20 mouse cellular contexts compared by ENCODE assay signal in genomic region chr17:5056654-5057053, GRCm38 (mm10).
DNase-seq lines count a peak whose midpoint lies in the region; ATAC-seq and TF ChIP-seq lines count a peak whose summit lies in the region.
"Had no signal": no experiment of that assay in that cellular context is flagged by ENCODE, and none has a peak within 500 bp of the region (broad histone marks: within the 10 kb centered on the region; RNA-seq: fewer than 3 reads in every experiment).

No protein-coding gene starts in this region.

- H3K9ac ChIP-seq in hindbrain, postnatal 0 days (replicated peaks; ENCODE audit: low read length), result no peak overlapping the region
- no peak overlapping the region for H3K9ac ChIP-seq in hindbrain, embryonic 12.5 days
- H3K9ac ChIP-seq: limb, embryonic 12.5 days; liver, embryonic 15.5 days had no signal

- no peaks in the 10 kb centered on the region for H3K27me3 ChIP-seq in hindbrain, postnatal 0 days (ENCODE audit: insufficient read depth, low read length)
- no peaks in the 10 kb centered on the region for H3K27me3 ChIP-seq in hindbrain, embryonic 12.5 days
- H3K27me3 ChIP-seq: limb, embryonic 12.5 days; liver, embryonic 15.5 days had no signal

- ATAC-seq in hindbrain, postnatal 0 days, result no peak
- ATAC-seq in hindbrain, embryonic 12.5 days (ENCODE audit: low FRiP score), result no peak
- ATAC-seq: forebrain, embryonic 14.5 days; midbrain, embryonic 13.5 days had no signal

- DNase-seq in cerebellum, postnatal 10 days, result peak; percentile 48 to 71
- no peak for DNase-seq in cerebellum, adult 11-12 months
- no peak for DNase-seq in hindbrain, postnatal 0 days (ENCODE audit: low spot score)
- DNase-seq in layer of hippocampus, adult 2 months (ENCODE audit: low spot score in 2 of 2), result no peak
- no peak for DNase-seq in layer of hippocampus, postnatal 36 days
- DNase-seq in retina, embryonic 14.5 days (ENCODE audit: low spot score), result peak; percentile 14
- no peak for DNase-seq in retina, postnatal 1 day
- DNase-seq: adrenal gland, adult 2 months; cerebellum, adult 8-10 months; gastrocnemius, postnatal 25 days; heart, postnatal 4 days; kidney, postnatal 14 days; layer of hippocampus, adult 9-11 months; lung, postnatal 14 days had no signal

- no peak overlapping the region for H3K4me2 ChIP-seq in hindbrain, postnatal 0 days (ENCODE audit: low read depth, low read length)
- no peak overlapping the region for H3K4me2 ChIP-seq in hindbrain, embryonic 12.5 days (replicated peaks)
- H3K4me2 ChIP-seq: liver, embryonic 15.5 days; midbrain, embryonic 13.5 days had no signal

- no peak overlapping the region for H3K4me3 ChIP-seq in hindbrain, postnatal 0 days (ENCODE audit: low read length)
- H3K4me3 ChIP-seq in hindbrain, embryonic 12.5 days, result no peak overlapping the region
- H3K4me3 ChIP-seq in layer of hippocampus, adult 2 months, result no peak overlapping the region
- H3K4me3 ChIP-seq: limb, embryonic 12.5 days; liver, embryonic 15.5 days; midbrain, embryonic 13.5 days; myocyte had no signal

- H3K27ac ChIP-seq in hindbrain, postnatal 0 days, result no peak overlapping the region
- H3K27ac ChIP-seq in hindbrain, embryonic 12.5 days, result no peak overlapping the region
- peak overlapping the region; percentile 81 for H3K27ac ChIP-seq in layer of hippocampus, adult 2 months
- H3K27ac ChIP-seq: liver, embryonic 15.5 days had no signal

- H3K4me1 ChIP-seq in hindbrain, postnatal 0 days (ENCODE audit: insufficient read depth, low read length), result peaks cover 26% of the 10 kb centered on the region
- H3K4me1 ChIP-seq in hindbrain, embryonic 12.5 days, result peaks cover 73% of the 10 kb centered on the region

- peak; percentile 35 for TF ChIP-seq CTCF in hindbrain, postnatal 0 days (IDR thresholded peaks at IDR 0.05; ENCODE audit: low read depth)
- no peak for TF ChIP-seq CTCF in layer of hippocampus, adult 2 months (conservative IDR thresholded peaks at IDR 0.05)

- no peaks in the 10 kb centered on the region for H3K9me3 ChIP-seq in hindbrain, postnatal 0 days (ENCODE audit: low read length)
- no peaks in the 10 kb centered on the region for H3K9me3 ChIP-seq in hindbrain, embryonic 12.5 days (replicated peaks)
- H3K9me3 ChIP-seq: limb, embryonic 12.5 days; liver, embryonic 15.5 days; midbrain, embryonic 13.5 days had no signal

- 53% methylated on average over 4 of the region's 4 CpGs for WGBS in hindbrain, postnatal 0 days
- 66% methylated on average over 4 of the region's 4 CpGs for WGBS in hindbrain, embryonic 12.5 days

- H3K36me3 ChIP-seq in hindbrain, postnatal 0 days (ENCODE audit: insufficient read depth, low read length), result 0 out of 2 replicates have a peak, but pooled peaks cover 7% of the 10 kb centered on the region
- no peaks in the 10 kb centered on the region for H3K36me3 ChIP-seq in hindbrain, embryonic 12.5 days
- H3K36me3 ChIP-seq: liver, embryonic 15.5 days; midbrain, embryonic 13.5 days had no signal

Comparison
In these comparisons a context has a peak if more than half of its experiments do, and no peak if none do; other contexts are left out.
1. DNase-seq: peak in cerebellum, postnatal 10 days (2 of 2) and retina, embryonic 14.5 days (single experiment); none in cerebellum, adult 11-12 months (single experiment), hindbrain, postnatal 0 days (single experiment), layer of hippocampus, adult 2 months (0 of 2), layer of hippocampus, postnatal 36 days (0 of 2) and retina, postnatal 1 day (single experiment).